Mouse (Mus musculus) lung, embryonic 15.5 days (tissue): ENCODE data around the gene Psmd7. TPM values are rescaled to one million over a fixed set of nuclear protein-coding genes. Genes with fewer than 3 reads are reported as not detected.
"Not testable (repeated sequence)": the region's sequence is repeated elsewhere in the genome, so short reads cannot be mapped to it uniquely, and the experiment has no call there.

ENCODE experiments used
- ATAC-seq: fragments of 200-750 bp; cut with Nextera tagmentation; 2 replicates; pipeline ENCODE4 v1.8.0; 2017; ENCODE audit warnings: moderate number of reproducible peaks, borderline replicate concordance; ENCODE audit not compliant: low FRiP score, low TSS enrichment; ENCODE audit errors: extremely low read depth
- H3K27ac ChIP-seq: fragments of 300-500 bp; sonication (generic); 2 replicates; pipeline ENCODE4 v1.5.1; 2015; ENCODE audit warnings: moderate library complexity, mild to moderate bottlenecking, inconsistent platforms
- H3K27me3 ChIP-seq: fragments of 300-500 bp; sonication (generic); 2 replicates; pipeline ENCODE4 v1.6.1; 2015; ENCODE audit warnings: inconsistent platforms
- H3K36me3 ChIP-seq: fragments of 300-500 bp; sonication (generic); 2 replicates; pipeline ENCODE4 v1.6.1; 2015; ENCODE audit warnings: inconsistent platforms
- H3K4me1 ChIP-seq: fragments of 300-500 bp; sonication (generic); 2 replicates; pipeline ENCODE4 v1.6.1; 2015; ENCODE audit warnings: inconsistent platforms
- H3K4me2 ChIP-seq: fragments of 300-500 bp; sonication (generic); 2 replicates; pipeline ENCODE4 v1.6.1; 2015; ENCODE audit warnings: inconsistent platforms, mild to moderate bottlenecking, moderate library complexity
- H3K4me3 ChIP-seq: fragments of 300-500 bp; sonication (generic); 2 replicates; pipeline ENCODE4 v1.5.1; 2015; ENCODE audit warnings: mild to moderate bottlenecking, inconsistent platforms
- H3K9ac ChIP-seq: fragments of 300-500 bp; sonication (generic); 2 replicates; pipeline ENCODE4 v1.6.1; 2015; ENCODE audit warnings: inconsistent platforms
- H3K9me3 ChIP-seq: fragments of 300-500 bp; sonication (generic); 2 replicates; pipeline ENCODE4 v1.6.1; 2016; ENCODE audit warnings: inconsistent platforms
- WGBS: fragments of 180-500 bp; shearing (Covaris S2); methylation state at CpG from one replicate; pipeline ENCODE4 v1.1.7; 2015; 5-methylcytosine and 5-hydroxymethylcytosine counted together
- polyA plus RNA-seq: library from polyadenylated mRNA; unstranded; fragments of >200 nt; fragmentation: Nextera tagmentation; extraction: Ambion mirVana; gene quantifications from 2 replicates; pipeline ENCODE4 v1.2.1, GENCODE M21; 2015

Psmd7 gene
- polyA plus RNA-seq: 252 and 256 TPM in 2 replicates

DNA sequence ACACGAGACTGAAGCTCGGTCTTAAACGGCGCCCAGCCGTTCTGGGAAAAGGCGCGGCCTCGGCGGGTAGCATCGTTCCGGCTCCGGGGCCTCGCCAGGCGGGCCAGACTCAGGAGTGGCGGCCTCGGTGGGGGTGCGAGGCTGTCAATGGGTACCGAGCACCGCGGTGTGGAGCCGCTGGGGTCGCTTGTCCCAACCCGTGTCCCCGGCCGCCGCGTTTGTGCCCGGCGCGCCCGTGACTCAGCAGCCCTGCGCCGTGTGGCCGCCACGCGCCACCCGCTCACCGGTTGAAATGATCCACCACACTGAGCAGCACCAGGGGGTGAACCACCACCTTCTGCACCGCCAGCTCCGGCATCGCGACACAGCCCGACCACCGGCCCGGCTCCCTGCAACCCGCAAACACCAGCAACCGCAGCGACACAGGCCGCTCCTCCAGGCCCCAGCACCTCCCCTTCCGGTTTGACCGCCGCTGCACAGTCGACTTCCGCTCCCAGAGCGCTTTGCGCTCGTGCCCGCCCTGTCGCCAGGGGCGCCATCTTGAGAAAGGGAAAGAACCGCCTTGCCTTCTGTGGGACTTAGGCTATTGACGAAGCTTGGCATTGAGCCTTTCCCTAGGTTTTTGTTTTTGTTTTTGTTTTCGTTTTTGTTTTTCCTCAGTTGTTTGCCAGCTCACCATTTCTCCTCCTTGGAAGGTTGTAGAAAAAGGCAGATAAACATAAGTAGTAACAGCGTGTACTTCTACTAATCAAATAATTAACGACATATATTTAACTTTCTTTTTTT is at the start of gene Psmd7:
Gene Psmd7, minus strand, starts transcription at position 470 of the 786 bp plus-strand sequence.
- H3K4me2 ChIP-seq: peak within 1 kb of the TSS; percentile 67
- H3K4me1 ChIP-seq: peaks cover 16% of the 10 kb centered on the region
- peaks cover 27% of the 10 kb centered on the region for H3K36me3 ChIP-seq
- H3K27ac ChIP-seq: peak within 1 kb of the TSS; percentile 77
- no peaks in the 10 kb centered on the region for H3K27me3 ChIP-seq
- peak within 1 kb of the TSS; percentile 74 for H3K9ac ChIP-seq
- WGBS: 1% methylated on average over 65 of the region's 65 CpGs
- peak within 1 kb of the TSS; percentile 83 for H3K4me3 ChIP-seq
- ATAC-seq: peak; percentile 97
- no peaks in the 10 kb centered on the region for H3K9me3 ChIP-seq

DNA sequence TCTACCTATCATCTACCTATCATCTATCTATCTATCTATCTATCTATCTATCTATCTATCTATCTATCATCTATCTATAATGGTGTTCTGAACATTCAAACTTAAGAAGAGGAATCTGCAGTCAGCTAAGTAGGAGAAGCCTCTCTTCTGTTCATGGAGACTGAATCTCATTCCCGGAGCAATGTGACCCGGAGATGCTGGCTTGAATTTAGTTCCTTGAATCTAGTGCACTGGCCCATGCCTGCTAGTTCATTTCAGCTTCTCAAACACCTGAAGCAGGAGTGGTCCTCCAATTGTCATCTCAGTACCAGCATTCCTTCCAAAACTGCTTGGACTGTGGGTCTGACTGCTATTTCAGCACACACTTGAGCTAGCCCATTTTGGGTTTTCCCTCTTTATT is 45.5 kb upstream of the Psmd7 start:
- Histone ChIP-seq H3K36me3 (no peaks in the 10 kb centered on the region), H3K27me3 (no peaks in the 10 kb centered on the region), H3K4me2 (no peak overlapping the region), H3K27ac (no peak overlapping the region), H3K4me1 (no peaks in the 10 kb centered on the region), H3K4me3 (no peak overlapping the region), H3K9me3 (no peaks in the 10 kb centered on the region), H3K9ac (no peak overlapping the region)
- WGBS: 91% methylated on average over 2 of the region's 2 CpGs
- ATAC-seq: no peak

DNA sequence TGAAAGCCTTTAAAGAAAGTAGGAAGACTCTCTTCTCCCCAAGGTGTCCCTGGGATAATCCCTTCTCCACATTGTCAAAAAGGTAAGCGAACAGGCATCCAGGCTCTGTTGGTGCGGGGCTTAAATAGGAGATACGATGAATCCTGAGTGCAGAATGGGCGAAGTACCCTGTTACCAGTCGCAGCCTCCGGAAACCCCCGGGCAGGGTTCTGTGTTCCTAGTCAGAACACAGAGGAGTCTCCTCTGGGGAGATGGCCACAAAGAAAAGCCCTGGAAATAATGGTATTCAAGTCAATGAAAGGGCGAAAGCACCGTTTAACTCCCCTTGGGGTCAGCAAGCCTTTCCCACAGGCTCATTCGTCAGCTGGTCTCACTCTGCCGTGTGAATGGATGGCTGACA is 41.4 kb upstream of the Psmd7 start:
- H3K9ac ChIP-seq: no peak overlapping the region
- no peak overlapping the region for H3K27ac ChIP-seq
- WGBS: 79% methylated on average over 11 of the region's 11 CpGs
- H3K36me3 ChIP-seq: no peaks in the 10 kb centered on the region
- H3K4me1 ChIP-seq: no peaks in the 10 kb centered on the region
- H3K9me3 ChIP-seq: no peaks in the 10 kb centered on the region
- H3K4me2 ChIP-seq: no peak overlapping the region
- ATAC-seq: no peak
- H3K27me3 ChIP-seq: no peaks in the 10 kb centered on the region
- no peak overlapping the region for H3K4me3 ChIP-seq

DNA sequence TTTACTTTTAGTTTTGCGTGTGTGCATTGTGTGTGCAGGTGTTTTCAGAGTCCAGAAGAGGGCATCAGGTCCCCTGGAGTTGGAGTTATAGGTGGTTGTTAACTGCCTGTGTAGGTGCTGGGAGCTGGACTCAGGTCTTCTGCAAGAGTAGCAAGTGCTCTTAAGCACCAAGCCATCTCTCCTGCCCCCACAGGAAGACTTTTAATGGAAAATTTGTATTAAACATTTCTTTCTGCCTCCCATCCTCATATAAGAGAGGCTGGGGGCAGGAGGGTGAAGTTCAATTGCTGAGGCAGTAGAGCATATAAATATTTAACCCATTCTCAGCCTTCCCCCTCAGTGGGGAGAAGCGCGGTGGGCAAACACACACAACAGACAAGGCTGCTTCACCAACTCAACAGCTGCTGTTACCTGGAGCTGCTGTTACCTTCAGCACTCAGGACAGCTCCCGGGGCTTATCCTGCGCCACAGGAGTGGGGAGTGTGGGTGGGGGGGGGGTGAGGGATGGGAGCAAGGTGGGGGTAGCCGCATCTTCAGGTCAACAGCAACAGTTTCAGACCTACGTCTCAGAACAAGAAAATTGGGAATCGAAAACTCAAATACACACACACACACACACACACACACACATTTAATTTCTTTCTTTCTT is 40.4 kb upstream of the Psmd7 start:
- H3K9me3 ChIP-seq: no peaks in the 10 kb centered on the region
- no peak for ATAC-seq
- H3K4me2 ChIP-seq: no peak overlapping the region
- H3K27me3 ChIP-seq: no peaks in the 10 kb centered on the region
- no peak overlapping the region for H3K27ac ChIP-seq
- H3K9ac ChIP-seq: no peak overlapping the region
- H3K4me3 ChIP-seq: no peak overlapping the region
- 66% methylated on average over 8 of the region's 8 CpGs for WGBS
- no peaks in the 10 kb centered on the region for H3K36me3 ChIP-seq
- no peaks in the 10 kb centered on the region for H3K4me1 ChIP-seq

DNA sequence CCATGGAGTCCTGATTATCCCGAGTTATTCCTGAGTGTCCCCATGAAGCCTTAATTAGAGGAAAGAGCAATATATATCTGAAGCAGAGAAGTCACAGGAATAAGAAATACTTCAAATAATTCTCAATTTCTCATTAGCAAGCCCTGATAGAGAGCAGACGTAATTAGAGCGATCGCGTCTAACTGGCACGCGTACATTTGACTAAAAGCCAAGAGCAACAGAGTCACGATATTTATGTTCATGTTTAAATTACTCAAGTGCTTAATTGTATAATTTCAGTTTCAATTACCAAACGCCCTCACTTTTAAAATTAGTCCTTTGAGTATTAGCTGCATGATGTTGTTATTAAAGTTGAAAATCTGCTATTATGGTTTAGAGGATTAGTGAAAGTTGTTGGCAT is 39.6 kb upstream of the Psmd7 start:
- H3K4me1 ChIP-seq: no peaks in the 10 kb centered on the region
- ATAC-seq: no peak
- H3K4me3 ChIP-seq: no peak overlapping the region
- H3K9me3 ChIP-seq: no peaks in the 10 kb centered on the region
- H3K36me3 ChIP-seq: no peaks in the 10 kb centered on the region
- no peak overlapping the region for H3K4me2 ChIP-seq
- WGBS: 80% methylated on average over 9 of the region's 9 CpGs
- no peak overlapping the region for H3K9ac ChIP-seq
- H3K27ac ChIP-seq: no peak overlapping the region
- no peaks in the 10 kb centered on the region for H3K27me3 ChIP-seq

DNA sequence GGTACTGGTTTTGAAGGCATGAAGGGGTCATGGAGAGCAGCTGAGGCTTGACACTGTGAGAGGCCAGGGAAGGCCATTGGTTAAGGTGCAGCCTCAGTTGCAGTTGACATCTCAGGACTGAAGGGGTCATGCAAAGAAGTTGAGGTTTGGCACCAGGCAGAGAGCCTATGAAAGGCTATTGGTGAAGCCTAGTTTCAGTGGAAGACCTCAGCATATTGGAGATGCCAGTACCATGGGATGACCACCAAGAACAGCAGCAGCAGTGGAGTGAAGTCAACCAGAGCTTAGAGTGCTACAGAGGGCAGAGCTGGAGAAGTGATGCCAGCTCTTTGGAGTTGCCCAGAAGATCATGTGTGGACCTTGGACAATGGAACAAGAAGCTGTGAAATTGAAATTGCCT is 36.0 kb upstream of the Psmd7 start:
- not testable (repeated sequence) for H3K4me3 ChIP-seq, H3K4me1 ChIP-seq, H3K36me3 ChIP-seq, H3K27ac ChIP-seq, H3K9me3 ChIP-seq, H3K9ac ChIP-seq, ATAC-seq, H3K27me3 ChIP-seq, H3K4me2 ChIP-seq

DNA sequence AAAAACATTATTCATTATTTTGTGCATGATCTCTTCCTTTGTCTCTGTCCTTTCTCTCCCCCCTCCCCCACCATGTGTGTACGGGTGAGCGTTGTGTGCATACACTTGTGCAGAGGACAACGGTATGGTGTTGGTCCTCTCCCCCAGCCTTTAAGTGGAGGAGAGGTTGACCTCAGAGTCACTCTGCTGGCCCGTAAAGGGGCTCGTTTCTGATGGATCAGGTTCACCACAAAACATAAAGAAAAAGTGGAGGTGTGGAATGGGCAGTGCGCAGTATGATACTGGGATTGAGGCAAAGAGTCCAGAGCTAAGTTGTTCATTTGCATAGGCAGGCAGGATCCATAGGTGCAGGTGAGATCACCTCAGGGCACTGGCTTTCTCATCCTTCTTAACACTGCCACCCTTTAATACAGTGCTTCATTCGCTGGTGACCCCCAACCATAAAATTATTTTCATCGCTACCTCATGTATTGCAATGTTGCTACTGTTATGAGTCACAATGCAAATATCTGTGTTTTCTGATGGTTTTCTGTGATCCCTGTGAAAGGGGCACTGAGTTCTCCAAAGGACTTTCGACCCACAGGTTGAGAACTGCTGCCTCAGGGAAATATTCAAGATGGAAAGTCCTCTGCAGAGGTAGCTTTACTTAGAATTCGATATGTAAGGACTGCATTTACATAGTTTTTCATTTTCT is 33.8 kb upstream of the Psmd7 start:
- 79% methylated on average over 10 of the region's 10 CpGs for WGBS
- Histone ChIP-seq H3K9me3 (no peaks in the 10 kb centered on the region), H3K27ac (no peak overlapping the region), H3K4me2 (no peak overlapping the region), H3K27me3 (no peaks in the 10 kb centered on the region), H3K9ac (no peak overlapping the region), H3K4me3 (no peak overlapping the region), H3K36me3 (no peaks in the 10 kb centered on the region), H3K4me1 (0 out of 2 replicates have a peak, but pooled peaks cover 3% of the 10 kb centered on the region)
- ATAC-seq: no peak

DNA sequence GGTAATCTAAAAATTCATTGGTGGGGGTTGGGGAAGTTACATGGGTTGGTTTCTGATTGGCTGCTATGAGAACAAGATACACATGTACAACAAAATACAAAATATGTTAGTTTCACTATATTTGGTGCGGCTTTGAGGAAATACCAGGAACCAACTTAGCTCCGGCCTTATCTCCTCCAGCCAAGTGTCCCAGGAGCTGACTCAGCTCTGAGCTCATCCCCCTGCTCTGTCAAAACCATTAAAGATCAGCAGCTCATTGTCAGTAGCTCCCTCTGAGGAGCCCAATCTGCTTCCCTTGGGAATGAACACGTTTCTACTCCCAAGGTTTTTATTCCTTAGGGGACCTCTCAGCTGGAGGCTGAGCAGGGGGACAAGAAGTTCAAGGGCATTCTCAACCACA is 32.9 kb upstream of the Psmd7 start:
- no peaks in the 10 kb centered on the region for H3K27me3 ChIP-seq
- ATAC-seq: no peak
- H3K4me2 ChIP-seq: no peak overlapping the region
- no peak overlapping the region for H3K9ac ChIP-seq
- 0 out of 2 replicates have a peak, but pooled peaks cover 3% of the 10 kb centered on the region for H3K4me1 ChIP-seq
- WGBS: 49% methylated on average over 3 of the region's 3 CpGs
- no peaks in the 10 kb centered on the region for H3K9me3 ChIP-seq
- H3K27ac ChIP-seq: no peak overlapping the region
- no peaks in the 10 kb centered on the region for H3K36me3 ChIP-seq
- no peak overlapping the region for H3K4me3 ChIP-seq

DNA sequence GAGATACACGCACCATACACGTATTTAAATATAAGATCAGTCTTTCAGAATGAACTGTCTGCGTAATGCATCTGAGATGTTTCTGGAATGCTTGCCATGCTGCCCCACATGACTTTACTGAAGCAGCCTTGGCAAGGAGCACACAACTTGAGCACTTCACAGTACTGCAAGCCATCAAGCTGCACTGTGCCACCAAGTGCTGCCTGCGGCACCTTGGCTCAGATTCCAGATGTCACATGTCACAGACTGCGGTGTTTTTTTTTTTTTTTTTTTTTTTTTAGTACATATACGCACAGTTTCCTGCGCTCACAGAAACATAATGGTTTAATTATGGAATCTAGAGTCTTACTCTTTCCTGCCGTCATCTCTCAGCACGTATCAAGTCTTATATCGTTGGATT is 30.2 kb upstream of the Psmd7 start:
- Histone ChIP-seq H3K4me2 (no peak overlapping the region), H3K9me3 (no peaks in the 10 kb centered on the region), H3K27ac (no peak overlapping the region), H3K36me3 (no peaks in the 10 kb centered on the region), H3K4me3 (no peak overlapping the region), H3K4me1 (0 out of 2 replicates have a peak, but pooled peaks cover 3% of the 10 kb centered on the region), H3K9ac (no peak overlapping the region), H3K27me3 (no peaks in the 10 kb centered on the region)
- 60% methylated on average over 10 of the region's 10 CpGs for WGBS
- ATAC-seq: no peak

DNA sequence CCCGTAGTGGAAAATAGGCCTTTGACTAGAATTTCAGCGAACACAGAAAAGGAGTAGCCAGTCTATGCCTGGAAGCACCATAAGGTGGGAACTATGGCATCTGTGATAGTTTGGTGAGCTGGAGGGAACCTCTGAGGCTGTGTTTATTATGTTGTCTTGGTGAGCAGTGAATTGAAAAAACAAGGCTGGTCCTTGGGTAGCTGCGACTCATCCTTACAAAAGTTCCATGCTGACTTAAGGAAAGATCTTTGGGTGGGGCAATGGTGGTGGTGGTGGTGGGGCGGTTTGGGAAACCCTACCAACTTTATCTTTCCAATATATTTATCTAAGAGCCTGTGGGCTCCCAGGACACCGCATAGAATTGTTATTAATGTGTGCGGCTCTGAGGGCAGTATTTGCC is 25.1 kb upstream of the Psmd7 start:
- no peaks in the 10 kb centered on the region for H3K36me3 ChIP-seq
- no peak for ATAC-seq
- H3K9me3 ChIP-seq: no peaks in the 10 kb centered on the region
- no peak overlapping the region for H3K4me2 ChIP-seq
- H3K27ac ChIP-seq: no peak overlapping the region
- H3K9ac ChIP-seq: no peak overlapping the region
- H3K27me3 ChIP-seq: no peaks in the 10 kb centered on the region
- no peak overlapping the region for H3K4me3 ChIP-seq
- WGBS: 82% methylated on average over 6 of the region's 6 CpGs
- H3K4me1 ChIP-seq: 0 out of 2 replicates have a peak, but pooled peaks cover under 1% of the 10 kb centered on the region

DNA sequence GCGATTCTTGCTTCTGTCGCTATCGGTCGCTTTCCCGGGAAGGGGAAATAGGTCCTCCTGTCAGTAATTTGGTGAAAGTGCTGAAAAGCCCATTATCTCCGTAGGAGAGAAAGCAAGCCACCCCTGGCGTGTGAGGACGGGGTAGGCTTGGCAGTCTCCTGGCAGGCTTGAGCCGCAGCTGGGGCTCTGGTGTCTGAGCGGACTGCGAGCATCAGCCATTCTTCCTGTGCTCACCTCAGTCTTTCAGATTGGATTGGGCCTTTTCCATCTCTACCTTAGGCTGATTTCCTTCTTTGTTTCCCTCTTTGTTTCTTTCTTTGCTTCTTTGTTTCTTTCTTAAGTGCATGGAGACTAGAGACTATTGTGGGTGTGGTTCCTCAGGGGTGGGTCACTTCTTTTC is 22.6 kb upstream of the Psmd7 start:
- no peaks in the 10 kb centered on the region for H3K9me3 ChIP-seq
- H3K4me1 ChIP-seq: no peaks in the 10 kb centered on the region
- H3K9ac ChIP-seq: no peak overlapping the region
- H3K4me3 ChIP-seq: no peak overlapping the region
- no peaks in the 10 kb centered on the region for H3K27me3 ChIP-seq
- H3K27ac ChIP-seq: no peak overlapping the region
- 48% methylated on average over 11 of the region's 11 CpGs for WGBS
- no peak for ATAC-seq
- no peaks in the 10 kb centered on the region for H3K36me3 ChIP-seq
- no peak overlapping the region for H3K4me2 ChIP-seq

DNA sequence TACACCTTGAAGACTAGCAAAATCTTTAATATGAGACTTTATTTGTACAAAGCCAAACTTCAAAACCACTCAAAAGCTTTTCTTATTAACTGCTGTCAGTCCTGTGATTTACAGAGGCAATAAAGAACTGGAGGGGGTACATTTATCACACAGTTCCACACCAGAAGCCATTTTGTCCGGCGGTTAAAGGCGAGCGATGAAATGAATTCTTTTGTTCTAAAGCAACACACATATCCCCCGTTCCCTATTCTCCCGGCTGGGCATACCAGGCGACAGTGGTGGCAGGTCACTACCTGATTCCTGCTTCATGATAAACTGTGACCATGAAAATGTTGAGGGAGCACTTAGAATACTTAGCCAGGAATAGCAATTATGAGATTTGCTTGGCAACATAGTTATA is 20.5 kb upstream of the Psmd7 start:
- H3K4me3 ChIP-seq: no peak overlapping the region
- H3K27ac ChIP-seq: no peak overlapping the region
- no peak overlapping the region for H3K9ac ChIP-seq
- H3K4me1 ChIP-seq: no peaks in the 10 kb centered on the region
- H3K9me3 ChIP-seq: no peaks in the 10 kb centered on the region
- no peak for ATAC-seq
- WGBS: 74% methylated on average over 7 of the region's 7 CpGs
- H3K27me3 ChIP-seq: peaks cover 6% of the 10 kb centered on the region; the same call in 1 of the 2 replicates
- no peak overlapping the region for H3K4me2 ChIP-seq
- no peaks in the 10 kb centered on the region for H3K36me3 ChIP-seq
